Mouse (Mus musculus) limb, embryonic 15.5 days (tissue): ENCODE measurements around the gene Usp12. TPM values are rescaled to one million over a fixed set of nuclear protein-coding genes. Genes with fewer than 3 reads are reported as not detected.

Experiments
- ATAC-seq: fragments of 200-750 bp; cut with Nextera tagmentation; 2 replicates; pipeline ENCODE4 v1.8.0; 2017; ENCODE audit warnings: low read depth, moderate TSS enrichment; ENCODE audit not compliant: insufficient number of reproducible peaks, low FRiP score, low TSS enrichment
- H3K27ac ChIP-seq: fragments of 300-500 bp; sonication (generic); 2 replicates; pipeline ENCODE4 v1.5.1; 2015; ENCODE audit warnings: moderate library complexity, mild to moderate bottlenecking, inconsistent platforms
- H3K27me3 ChIP-seq: fragments of 300-500 bp; sonication (generic); 2 replicates; pipeline ENCODE4 v1.6.1; 2015; ENCODE audit warnings: inconsistent platforms
- H3K36me3 ChIP-seq: fragments of 300-500 bp; sonication (generic); 2 replicates; pipeline ENCODE4 v1.6.1; 2015; ENCODE audit warnings: inconsistent platforms
- H3K4me1 ChIP-seq: fragments of 300-500 bp; sonication (generic); 2 replicates; pipeline ENCODE4 v1.6.1; 2015; ENCODE audit warnings: inconsistent platforms
- H3K4me2 ChIP-seq: fragments of 300-500 bp; sonication (generic); 2 replicates; pipeline ENCODE4 v1.6.1; 2015; ENCODE audit warnings: mild to moderate bottlenecking, inconsistent platforms
- H3K4me3 ChIP-seq: fragments of 300-500 bp; sonication (generic); 2 replicates; pipeline ENCODE4 v1.5.1; 2015; ENCODE audit warnings: mild to moderate bottlenecking, inconsistent platforms
- H3K9ac ChIP-seq: fragments of 300-500 bp; sonication (generic); 2 replicates; pipeline ENCODE4 v1.6.1; 2015; ENCODE audit warnings: inconsistent platforms
- H3K9me3 ChIP-seq: fragments of 300-500 bp; sonication (generic); 2 replicates; pipeline ENCODE4 v1.6.1; 2016; ENCODE audit warnings: inconsistent platforms
- WGBS: fragments of 180-500 bp; shearing (Covaris S2); methylation state at CpG from one replicate; pipeline ENCODE4 v1.1.7; 2015; 5-methylcytosine and 5-hydroxymethylcytosine counted together
- polyA plus RNA-seq: library from polyadenylated mRNA; unstranded; fragments of >200 nt; fragmentation: Nextera tagmentation; extraction: Ambion mirVana; gene quantifications from 2 replicates; pipeline ENCODE4 v1.2.1, GENCODE M21; 2015

The Usp12 gene
- 15.5 and 16.6 TPM in 2 replicates for polyA plus RNA-seq

GRCm38 (mm10) chr5:146794853-146795252, at the start of gene Usp12:
Gene Usp12, minus strand, starts transcription at chr5:146795006.
- Histone ChIP-seq H3K4me3 (peak within 1 kb of the TSS; percentile 98), H3K36me3 (no peaks in the 10 kb centered on the region), H3K4me2 (peak within 1 kb of the TSS; percentile 63), H3K4me1 (peaks cover 31% of the 10 kb centered on the region), H3K9ac (peak within 1 kb of the TSS; percentile 89), H3K27ac (peak within 1 kb of the TSS; percentile 93), H3K9me3 (no peaks in the 10 kb centered on the region), H3K27me3 (no peaks in the 10 kb centered on the region)
- under 1% methylated on average over 45 of the region's 51 CpGs for WGBS
- ATAC-seq: peak; percentile 98

DNA sequence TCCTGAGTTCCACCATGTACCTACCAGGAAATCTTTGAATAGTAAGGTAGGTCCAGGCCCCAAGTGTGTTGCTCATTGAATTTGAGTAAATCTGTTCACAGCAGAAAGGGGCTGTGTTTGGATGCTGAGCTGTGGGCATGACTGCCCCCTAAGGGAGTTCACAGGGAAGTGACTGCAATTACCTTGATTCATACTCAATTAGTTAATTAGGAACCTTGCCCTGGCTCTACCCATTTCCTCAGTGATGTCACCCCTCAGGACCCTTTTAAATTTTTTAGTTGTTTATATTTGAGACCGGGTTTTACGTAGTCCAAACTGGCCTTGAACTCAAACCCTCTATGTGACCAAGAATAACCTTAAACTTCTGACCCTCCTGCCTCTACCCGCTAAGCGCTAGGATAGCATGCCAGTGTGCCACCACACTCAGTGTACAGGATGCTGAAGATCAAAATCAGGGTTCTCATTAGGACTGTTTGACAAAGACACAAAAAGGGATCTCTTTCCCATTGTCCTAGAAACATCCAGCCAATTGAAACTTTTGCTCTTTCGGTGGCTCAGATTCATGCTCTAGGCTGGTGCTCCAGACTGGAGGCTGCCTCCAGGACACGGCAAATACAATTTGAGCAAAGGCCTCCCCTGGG, 49.6 kb upstream of the Usp12 start:
- Histone ChIP-seq H3K9me3 (no peaks in the 10 kb centered on the region), H3K27ac (no peak overlapping the region), H3K36me3 (peaks cover 5% of the 10 kb centered on the region; the same call in 1 of the 2 replicates), H3K27me3 (no peaks in the 10 kb centered on the region), H3K4me3 (peak overlapping the region; percentile 60), H3K4me1 (peaks cover 15% of the 10 kb centered on the region), H3K4me2 (peak overlapping the region; percentile 98), H3K9ac (peak overlapping the region; percentile 47; the same call in 1 of the 2 replicates)
- ATAC-seq: 0 out of 2 replicates have a peak, but pooled peaks have one; percentile 1
- 11% methylated on average over 6 of the region's 6 CpGs for WGBS

DNA sequence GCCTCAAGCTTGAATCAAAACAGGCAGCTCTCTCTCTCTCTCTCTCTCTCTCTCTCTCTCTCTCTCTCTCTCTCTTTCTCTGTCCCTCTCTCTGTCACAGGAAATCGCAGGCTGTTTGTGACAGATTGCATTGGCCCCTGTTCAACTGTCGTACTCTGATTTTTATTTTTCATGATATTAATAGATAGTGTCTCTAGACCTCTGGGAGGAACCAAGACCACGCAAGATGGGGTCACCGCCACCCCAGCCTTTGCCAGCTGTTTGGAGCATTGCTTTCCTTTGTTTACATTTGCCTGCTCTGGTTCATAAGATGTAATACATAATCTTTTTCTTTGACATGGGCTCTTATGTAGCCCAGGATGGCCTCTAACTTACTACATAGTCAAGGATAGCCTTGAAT, 47.2 kb upstream of the Usp12 start:
- Histone ChIP-seq H3K4me1 (peaks cover 15% of the 10 kb centered on the region), H3K4me2 (no peak overlapping the region), H3K36me3 (peaks cover 23% of the 10 kb centered on the region), H3K27ac (no peak overlapping the region), H3K27me3 (no peaks in the 10 kb centered on the region), H3K9ac (no peak overlapping the region), H3K9me3 (no peaks in the 10 kb centered on the region), H3K4me3 (no peak overlapping the region)
- no peak for ATAC-seq
- WGBS: 84% methylated on average over 4 of the region's 4 CpGs

DNA sequence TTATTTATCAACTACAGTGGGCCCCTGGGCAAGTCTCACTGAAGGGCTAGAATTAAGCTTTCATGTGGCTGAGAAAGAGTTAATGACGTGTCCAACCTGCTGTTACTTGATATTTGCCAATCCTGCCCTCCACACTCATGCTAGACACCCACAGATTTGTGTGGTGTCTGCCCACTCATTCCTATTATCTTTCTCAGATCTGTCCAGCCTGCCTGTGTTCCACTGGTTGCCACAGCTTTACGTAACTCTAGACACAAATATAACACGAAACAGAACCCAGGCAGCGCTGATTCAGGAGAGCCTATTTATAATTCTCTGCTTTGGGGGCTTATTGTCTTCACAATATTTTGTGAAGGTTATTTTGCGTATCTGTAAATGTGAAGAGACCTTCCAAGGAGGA, 46.5 kb upstream of the Usp12 start:
- Histone ChIP-seq H3K27ac (no peak overlapping the region), H3K4me2 (no peak overlapping the region), H3K36me3 (peaks cover 30% of the 10 kb centered on the region), H3K9me3 (no peaks in the 10 kb centered on the region), H3K4me3 (no peak overlapping the region), H3K27me3 (no peaks in the 10 kb centered on the region), H3K9ac (no peak overlapping the region), H3K4me1 (peaks cover 11% of the 10 kb centered on the region)
- ATAC-seq: no peak
- 82% methylated on average over 5 of the region's 5 CpGs for WGBS

- H3K4me2 ChIP-seq: no peak overlapping the region
- H3K27ac ChIP-seq: no peak overlapping the region
Observed at GRCm38 (mm10) chr5:146840422-146840821, 45.6 kb upstream of the Usp12 start.

GRCm38 (mm10) chr5:146839760-146840159, 45.0 kb upstream of the Usp12 start:
- no peak overlapping the region for H3K27ac ChIP-seq
- no peak overlapping the region for H3K9ac ChIP-seq
- H3K27me3 ChIP-seq: no peaks in the 10 kb centered on the region
- no peak overlapping the region for H3K4me3 ChIP-seq
- H3K4me2 ChIP-seq: no peak overlapping the region
- ATAC-seq: no peak
- H3K36me3 ChIP-seq: peaks cover 44% of the 10 kb centered on the region
- H3K9me3 ChIP-seq: no peaks in the 10 kb centered on the region
- no peaks in the 10 kb centered on the region for H3K4me1 ChIP-seq
- 45% methylated on average over 5 of the region's 5 CpGs for WGBS

More at GRCm38 (mm10) chr5:146840422-146840821, 45.6 kb upstream of the Usp12 start:
- Histone ChIP-seq H3K4me1 (peaks cover 2% of the 10 kb centered on the region; the same call in 1 of the 2 replicates), H3K4me3 (no peak overlapping the region), H3K36me3 (peaks cover 39% of the 10 kb centered on the region), H3K9ac (no peak overlapping the region), H3K27me3 (no peaks in the 10 kb centered on the region), H3K9me3 (no peaks in the 10 kb centered on the region)
- no peak for ATAC-seq
- WGBS: 85% methylated on average over 4 of the region's 4 CpGs

GRCm38 (mm10) chr5:146838836-146839648, 44.2 kb upstream of the Usp12 start:
- Histone ChIP-seq H3K4me2 (no peak overlapping the region), H3K4me1 (peaks cover under 1% of the 10 kb centered on the region), H3K27ac (no peak overlapping the region), H3K36me3 (peaks cover 49% of the 10 kb centered on the region), H3K9ac (no peak overlapping the region), H3K4me3 (no peak overlapping the region), H3K9me3 (no peaks in the 10 kb centered on the region), H3K27me3 (no peaks in the 10 kb centered on the region)
- WGBS: 41% methylated on average over 12 of the region's 12 CpGs
- no peak for ATAC-seq

- H3K4me1 ChIP-seq: peaks cover 4% of the 10 kb centered on the region
- H3K36me3 ChIP-seq: peaks cover 49% of the 10 kb centered on the region
- H3K27ac ChIP-seq: no peak overlapping the region
- ATAC-seq: no peak
- no peak overlapping the region for H3K4me2 ChIP-seq
- no peaks in the 10 kb centered on the region for H3K9me3 ChIP-seq
- no peak overlapping the region for H3K4me3 ChIP-seq
- WGBS: 64% methylated on average over 7 of the region's 7 CpGs
- H3K9ac ChIP-seq: no peak overlapping the region
- no peaks in the 10 kb centered on the region for H3K27me3 ChIP-seq
Observed at GRCm38 (mm10) chr5:146837967-146838720, 43.3 kb upstream of the Usp12 start.

DNA sequence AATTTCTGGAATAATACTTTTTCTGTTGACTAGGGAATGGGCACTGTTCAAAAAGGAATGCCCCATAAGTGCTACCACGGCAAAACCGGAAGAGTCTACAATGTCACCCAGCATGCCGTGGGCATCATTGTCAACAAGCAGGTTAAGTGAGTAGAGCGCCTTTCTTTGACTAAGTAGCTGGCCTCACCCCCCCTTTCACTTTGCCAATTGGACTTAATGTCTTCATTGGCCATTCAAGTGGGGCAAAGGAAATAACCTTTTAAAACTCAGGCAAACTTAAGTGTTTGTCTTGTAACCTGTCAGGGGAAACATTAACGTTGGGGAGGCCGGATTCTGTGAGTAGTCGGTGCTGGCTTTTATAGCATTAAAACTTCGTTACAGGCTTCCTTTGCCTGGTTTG, 40.2 kb upstream of the Usp12 start:
- no peak overlapping the region for H3K27ac ChIP-seq
- no peaks in the 10 kb centered on the region for H3K27me3 ChIP-seq
- ATAC-seq: no peak
- WGBS: 72% methylated on average over 8 of the region's 8 CpGs
- H3K4me3 ChIP-seq: no peak overlapping the region
- H3K9me3 ChIP-seq: no peaks in the 10 kb centered on the region
- no peak overlapping the region for H3K9ac ChIP-seq
- H3K4me2 ChIP-seq: no peak overlapping the region
- H3K36me3 ChIP-seq: peaks cover 49% of the 10 kb centered on the region
- peaks cover 9% of the 10 kb centered on the region for H3K4me1 ChIP-seq

DNA sequence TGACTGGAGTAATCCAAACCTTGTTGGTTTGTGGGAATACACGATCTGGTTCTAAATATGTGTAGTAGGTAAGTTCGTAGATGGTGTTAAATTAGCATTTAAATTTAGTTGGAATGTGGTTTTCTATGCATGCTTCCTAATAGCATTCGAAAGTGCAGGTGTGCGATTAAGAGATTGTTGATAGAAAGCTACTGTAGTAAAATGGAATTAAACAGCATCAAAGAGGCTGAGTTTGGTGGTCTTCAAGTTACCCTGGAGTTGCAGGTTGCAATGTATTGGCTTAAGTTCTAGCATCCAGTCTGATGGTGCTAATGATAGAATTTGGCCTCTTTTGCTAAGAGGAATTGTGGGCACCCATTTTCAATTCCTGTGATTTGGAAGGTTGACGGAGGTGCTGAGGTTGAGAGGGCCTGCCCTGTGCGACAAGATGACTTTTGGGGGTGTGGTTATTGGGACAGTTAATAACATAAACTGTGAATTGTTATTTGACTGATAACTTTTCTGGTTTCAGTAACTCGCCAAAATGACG, 38.9 kb upstream of the Usp12 start:
- Histone ChIP-seq H3K27ac (peak overlapping the region; percentile 89; the same call in 1 of the 2 replicates), H3K4me2 (peak overlapping the region; percentile 53), H3K27me3 (no peaks in the 10 kb centered on the region), H3K36me3 (peaks cover 43% of the 10 kb centered on the region), H3K4me3 (peak overlapping the region; percentile 93), H3K9me3 (no peaks in the 10 kb centered on the region), H3K4me1 (peaks cover 9% of the 10 kb centered on the region), H3K9ac (peak overlapping the region; percentile 97)
- 16% methylated on average over 8 of the region's 8 CpGs for WGBS
- ATAC-seq: no peak

- Histone ChIP-seq H3K9me3 (no peaks in the 10 kb centered on the region), H3K9ac (peak within 1 kb of the TSS; percentile 97), H3K4me2 (peak within 1 kb of the TSS; percentile 53), H3K36me3 (peaks cover 35% of the 10 kb centered on the region), H3K4me3 (peak within 1 kb of the TSS; percentile 93), H3K27me3 (no peaks in the 10 kb centered on the region), H3K27ac (peak within 1 kb of the TSS; percentile 89), H3K4me1 (peaks cover 9% of the 10 kb centered on the region)
- WGBS: under 1% methylated on average over 60 of the region's 60 CpGs
- peak; percentile 97 for ATAC-seq
Observed at GRCm38 (mm10) chr5:146832769-146833448, 38.1 kb upstream of the Usp12 start, which contains the start of gene Rpl21. Gene Rpl21, plus strand, starts transcription at chr5:146832890.
